Mouse (Mus musculus): ENCODE measurements around the gene Caskin2.

The Caskin2 gene

DNA sequence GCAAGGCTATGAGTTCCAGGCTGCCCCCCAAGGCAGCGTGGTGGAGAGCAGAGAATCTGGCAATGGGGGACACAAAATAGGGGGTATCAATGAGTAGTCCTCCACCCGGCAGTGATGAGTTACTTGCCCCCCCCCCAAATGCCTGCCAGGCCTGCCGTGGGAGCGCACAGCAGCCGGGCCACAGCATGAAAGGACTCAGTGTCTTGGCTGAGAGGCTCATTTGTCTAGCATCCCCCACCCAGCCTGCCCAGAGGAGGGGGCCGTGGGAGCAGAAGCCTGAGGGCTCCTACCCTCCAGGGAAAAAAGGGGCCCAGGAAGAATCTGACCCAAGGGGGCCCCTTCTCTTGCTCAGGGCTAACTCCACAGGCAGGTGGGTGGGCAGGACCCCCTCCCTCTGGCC is 6.1 kb downstream of the Caskin2 start:
- in situ Hi-C loops (cut with MboI; ENCODE audit: low sequenced_read_pairs) = no loop called here

DNA sequence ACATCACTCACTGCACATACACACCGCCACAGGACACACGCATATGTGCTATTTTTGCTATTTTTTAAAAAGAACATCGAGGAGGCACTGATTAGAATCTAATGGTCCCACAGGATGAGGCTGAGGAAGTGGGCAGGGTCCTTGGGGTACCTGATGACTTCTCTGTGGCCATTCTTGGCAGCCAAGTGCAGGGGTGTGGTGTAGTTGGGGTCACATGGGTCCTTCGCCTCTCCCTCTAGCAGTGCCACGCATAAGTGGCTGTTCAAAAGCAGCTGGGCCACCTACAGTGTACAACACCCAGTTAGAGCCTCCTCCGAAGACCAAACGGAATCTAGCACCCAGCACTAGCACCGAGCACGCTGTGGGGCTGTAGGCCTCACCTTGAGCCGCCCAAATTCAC is 7.3 kb downstream of the Caskin2 start:
- in situ Hi-C loops (cut with MboI; ENCODE audit: low sequenced_read_pairs) = no loop called here

DNA sequence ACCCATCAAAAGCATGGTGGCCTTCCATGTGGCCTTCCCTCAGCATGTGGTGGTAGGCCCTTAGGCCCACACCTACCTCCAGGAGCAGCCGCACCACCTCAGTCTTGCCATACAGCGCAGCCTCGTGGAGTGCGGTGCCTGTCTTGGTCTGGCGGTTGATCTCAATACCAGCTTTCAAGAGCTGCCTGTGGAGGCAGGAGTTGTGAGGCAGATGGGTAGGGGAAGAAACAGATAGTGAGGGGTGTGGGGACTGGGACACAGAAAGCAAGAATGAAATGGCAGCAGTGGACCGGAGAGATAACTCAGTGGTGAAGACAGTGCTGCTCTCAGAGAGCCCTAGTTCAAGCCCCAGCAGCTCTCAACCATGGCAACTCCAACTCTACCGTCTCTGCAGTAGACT is 8.4 kb downstream of the Caskin2 start:
- in situ Hi-C loops (cut with MboI; ENCODE audit: low sequenced_read_pairs) = no loop called here

DNA sequence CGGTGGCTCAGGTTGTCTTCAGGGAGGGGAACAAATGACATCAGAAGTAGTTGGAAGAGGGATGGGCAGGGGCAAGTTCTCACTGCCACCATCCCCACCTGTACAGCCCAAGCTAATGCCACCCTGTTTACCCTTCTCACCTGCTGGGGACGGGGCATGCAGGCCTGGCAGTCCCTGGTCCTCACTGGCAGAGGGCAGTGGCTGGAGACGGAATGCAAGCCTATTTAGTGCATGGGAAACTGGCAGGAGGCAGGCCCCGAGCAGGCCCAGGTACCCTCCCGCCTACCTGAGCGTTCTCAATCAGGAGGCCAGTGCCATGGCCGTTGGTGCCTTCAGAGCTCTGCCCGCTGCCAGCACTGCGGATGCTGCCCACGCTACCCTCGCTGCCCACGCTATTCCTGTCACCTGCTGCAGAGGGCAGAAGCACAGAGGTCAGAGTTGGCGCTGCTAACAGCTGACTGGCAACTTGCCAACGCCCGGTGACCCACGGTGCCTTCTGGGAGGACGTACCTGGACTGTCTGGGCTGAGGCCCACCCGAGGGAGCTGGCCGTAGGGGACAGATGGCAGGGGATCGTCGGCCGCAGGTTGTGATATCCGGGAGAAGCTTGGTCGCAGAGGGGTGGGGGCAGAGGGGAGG is 10.2 kb downstream of the Caskin2 start:
- in situ Hi-C loops (cut with MboI; ENCODE audit: low sequenced_read_pairs) = no loop called here

DNA sequence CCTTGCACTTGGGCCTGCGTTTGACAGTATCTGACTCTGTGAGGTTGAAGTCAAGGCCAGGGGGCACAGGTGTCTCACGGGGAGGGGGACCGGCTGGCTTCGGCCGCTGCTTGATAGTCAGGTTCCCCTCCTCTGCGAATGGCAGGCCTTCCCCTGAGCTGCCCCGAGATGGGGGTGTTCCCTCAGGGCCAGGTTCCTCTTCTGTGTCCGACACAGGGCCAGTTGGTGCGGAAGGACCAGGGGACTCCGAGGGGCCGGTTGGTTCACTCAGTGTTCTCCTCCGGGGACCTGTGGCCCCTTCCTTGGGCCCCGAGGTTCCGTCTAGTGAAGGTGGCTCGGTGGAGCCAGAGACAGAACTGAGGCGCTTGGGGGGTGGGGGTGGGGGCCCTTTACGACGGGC is 12.5 kb downstream of the Caskin2 start:
- in situ Hi-C loops (cut with MboI; ENCODE audit: low sequenced_read_pairs) = no loop called here

DNA sequence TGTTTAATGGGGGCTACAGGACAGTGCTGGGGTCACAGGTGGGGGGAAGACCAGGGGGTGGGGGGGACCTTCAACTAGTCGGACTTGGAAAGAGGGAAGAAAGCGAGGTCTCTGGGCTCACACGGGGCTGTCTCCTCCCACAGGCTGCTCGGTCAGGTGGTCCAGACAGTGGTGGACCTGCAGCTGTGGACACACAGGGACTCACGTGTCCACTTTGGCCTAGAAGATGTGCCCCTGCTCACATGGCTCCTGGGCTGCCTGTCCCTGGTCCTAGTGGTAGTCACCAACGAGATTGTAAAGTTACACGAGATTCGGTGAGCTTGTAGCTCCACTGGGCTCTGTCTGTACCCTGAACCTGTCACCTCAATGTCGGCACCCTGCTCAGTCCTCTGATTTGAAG is 15.8 kb downstream of the Caskin2 start:
- in situ Hi-C loops (cut with MboI; ENCODE audit: low sequenced_read_pairs) = no loop called here

DNA sequence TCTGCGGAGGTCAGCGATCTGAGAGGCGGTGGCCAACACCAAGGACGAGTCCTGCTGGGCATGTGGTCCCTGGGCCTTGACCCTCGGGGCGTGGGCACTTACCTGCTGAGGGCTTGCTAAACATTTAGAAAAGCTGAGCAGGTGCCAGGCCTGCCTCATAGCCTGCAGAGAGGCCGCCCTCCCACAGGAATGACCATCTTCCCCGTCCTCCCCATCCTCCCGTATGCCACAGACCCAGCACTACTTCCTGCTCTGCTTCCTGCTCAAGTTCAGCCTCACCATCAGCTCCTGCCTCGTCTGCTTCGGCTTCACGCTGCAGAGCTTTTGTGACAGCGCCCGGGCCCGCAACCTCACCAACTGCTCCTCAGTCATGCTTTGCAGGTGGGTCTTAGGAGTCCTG is 16.5 kb downstream of the Caskin2 start:
- in situ Hi-C loops (cut with MboI; ENCODE audit: low sequenced_read_pairs) = no loop called here

DNA sequence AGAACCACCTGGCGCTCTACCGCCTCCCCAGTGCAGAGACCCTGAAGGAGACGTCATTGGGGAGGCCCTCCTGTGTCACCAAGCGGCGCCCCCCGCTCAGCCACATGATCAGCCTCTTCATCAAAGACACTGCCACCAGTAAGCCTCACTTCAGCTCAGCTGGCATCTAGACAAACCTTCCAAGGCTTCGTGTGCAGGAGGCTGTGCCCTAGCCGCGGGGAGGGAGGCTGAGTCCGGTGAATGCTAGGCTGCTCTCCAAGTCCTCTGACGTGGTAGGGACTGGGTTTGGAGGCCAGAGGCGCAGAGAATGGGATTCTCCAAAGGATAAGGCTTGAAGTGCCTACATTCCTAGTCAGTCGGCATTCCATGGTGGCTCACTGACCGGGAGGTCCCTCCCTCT is 21.1 kb downstream of the Caskin2 start:
- in situ Hi-C loops (cut with MboI; ENCODE audit: low sequenced_read_pairs) = no loop called here

DNA sequence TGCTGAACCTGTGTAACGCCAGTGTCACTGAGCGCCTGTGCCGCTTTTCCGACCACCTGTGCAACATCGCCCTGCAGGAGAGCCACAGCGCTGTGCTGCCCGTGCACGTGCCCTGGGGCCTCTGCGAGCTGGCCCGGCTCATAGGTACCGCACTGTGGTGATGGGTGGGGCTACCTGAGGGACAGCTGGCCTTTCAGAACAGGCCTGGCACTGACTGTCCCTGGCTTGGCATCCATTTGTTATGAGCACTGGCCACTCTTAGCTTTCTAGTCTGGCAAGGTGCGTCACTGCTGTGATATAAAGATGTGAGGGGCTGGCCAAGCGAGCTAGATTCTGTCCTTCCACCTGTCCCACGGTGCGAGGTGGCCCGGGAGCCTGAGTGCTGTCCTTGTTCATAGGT is 21.5 kb downstream of the Caskin2 start:
- in situ Hi-C loops (cut with MboI; ENCODE audit: low sequenced_read_pairs) = no loop called here

DNA sequence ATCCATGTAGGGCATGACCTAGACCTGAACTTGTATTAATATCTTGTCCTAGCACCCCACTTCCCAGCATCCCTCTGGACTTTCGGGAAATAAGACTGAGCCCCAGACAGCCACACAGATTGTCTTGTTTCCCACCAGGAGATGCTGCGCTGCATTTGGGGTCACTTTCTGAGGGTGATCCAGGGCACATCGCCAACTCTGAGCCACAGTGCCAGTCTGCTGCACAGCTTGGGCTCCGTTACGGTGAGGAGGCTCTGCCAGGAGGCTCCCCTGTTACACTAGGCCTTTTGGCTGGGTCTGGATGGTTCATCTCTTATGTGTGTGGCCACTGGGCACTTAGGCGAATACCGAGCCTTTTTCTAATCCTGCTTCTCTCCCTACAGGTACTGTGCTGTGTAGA is 23.7 kb downstream of the Caskin2 start:
- in situ Hi-C loops (cut with MboI; ENCODE audit: low sequenced_read_pairs) = no loop called here

DNA sequence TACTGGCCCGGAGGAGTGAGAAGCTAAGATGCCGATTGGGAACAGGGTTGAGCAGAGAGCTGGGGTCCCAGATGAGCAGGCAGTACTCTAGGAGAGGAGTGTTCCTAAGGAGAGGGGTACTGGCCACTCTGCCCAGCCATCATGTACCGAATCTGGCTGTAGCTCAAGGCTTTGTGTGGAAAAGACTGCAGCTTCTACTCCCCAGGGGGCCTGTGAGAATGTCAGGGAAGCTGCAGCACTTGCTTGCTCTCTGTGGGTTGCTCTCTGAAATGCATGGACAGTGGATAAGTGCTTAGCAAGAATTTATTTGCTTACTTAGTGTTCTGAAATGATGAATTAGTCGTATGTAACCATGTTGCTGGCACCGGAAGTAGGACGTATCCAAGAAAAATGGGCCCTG is 27.0 kb downstream of the Caskin2 start:
- in situ Hi-C loops (cut with MboI; ENCODE audit: low sequenced_read_pairs) = no loop called here

DNA sequence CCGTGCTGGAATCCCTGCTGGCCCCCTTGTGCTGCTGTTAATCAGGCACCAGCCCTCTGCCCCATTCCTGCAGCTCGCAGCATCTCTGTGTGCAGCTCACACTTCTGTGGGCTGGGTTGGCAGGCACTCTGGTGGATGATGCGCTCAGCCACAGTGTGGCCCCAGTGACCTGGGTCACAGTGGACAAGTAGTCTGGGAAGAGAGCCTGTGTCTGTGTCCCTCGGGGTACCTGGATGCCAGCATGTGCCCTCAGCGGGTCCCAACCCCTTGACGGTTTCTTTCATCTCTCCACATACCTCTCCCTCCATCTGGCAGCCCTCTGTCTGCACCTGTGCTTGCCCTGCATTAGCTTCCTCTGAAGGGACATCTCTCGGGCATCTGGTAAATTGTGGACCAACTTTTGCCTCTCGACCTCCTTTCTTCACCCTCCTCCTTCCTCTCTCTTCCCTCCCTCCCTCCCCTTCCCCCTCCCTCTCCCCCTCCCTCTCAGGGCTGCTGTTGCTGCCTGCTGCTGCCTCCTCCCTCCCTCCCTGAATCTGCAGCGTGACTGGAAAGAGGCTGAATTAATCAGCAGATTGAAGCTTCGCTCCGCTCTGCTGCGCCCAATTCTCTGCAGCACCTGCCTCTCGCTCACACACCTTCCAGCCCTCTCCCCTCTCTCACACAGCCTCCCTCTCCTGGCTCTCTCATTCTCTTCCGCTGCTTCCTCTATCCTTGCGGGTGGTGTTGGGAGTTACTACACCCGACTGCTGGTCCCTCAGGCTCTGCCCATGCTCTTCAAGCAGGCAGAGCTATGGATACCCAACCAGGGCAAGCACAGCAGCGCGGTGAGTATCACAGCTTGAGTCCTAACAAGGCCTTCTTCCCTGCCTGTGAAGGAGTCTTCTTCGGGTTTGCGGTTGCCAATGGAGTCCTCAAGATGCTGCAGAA is 33.0 kb downstream of the Caskin2 start:
- in situ Hi-C loops (cut with MboI; ENCODE audit: low sequenced_read_pairs) = no loop called here

DNA sequence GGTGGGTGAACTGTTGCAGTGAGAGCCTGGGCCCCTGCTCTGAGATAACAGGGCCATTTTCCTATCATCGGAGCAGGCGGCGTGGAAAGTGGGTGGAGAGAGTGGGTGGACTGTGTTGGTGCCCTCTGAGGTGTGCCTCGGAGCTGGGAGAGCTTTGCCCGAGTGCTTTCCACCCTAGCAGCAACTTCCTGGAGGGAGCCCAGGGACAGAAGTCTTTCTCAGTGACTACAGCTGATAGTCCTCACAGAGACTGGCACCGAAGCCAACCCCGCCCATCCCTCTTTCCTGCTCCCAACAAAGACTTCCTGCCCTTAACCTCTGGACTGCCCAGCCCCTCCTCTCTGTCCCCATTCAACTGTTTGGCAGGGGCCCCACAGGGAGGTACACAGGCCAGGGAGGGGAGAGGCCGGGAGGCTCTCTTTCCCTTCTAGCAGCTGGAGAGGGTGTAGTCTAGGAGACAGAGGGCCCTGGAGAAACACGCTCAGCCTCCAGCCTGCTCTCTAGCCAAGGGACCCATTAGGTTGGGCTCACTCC is 34.3 kb downstream of the Caskin2 start:
- in situ Hi-C loops (cut with MboI; ENCODE audit: low sequenced_read_pairs) = no loop called here

DNA sequence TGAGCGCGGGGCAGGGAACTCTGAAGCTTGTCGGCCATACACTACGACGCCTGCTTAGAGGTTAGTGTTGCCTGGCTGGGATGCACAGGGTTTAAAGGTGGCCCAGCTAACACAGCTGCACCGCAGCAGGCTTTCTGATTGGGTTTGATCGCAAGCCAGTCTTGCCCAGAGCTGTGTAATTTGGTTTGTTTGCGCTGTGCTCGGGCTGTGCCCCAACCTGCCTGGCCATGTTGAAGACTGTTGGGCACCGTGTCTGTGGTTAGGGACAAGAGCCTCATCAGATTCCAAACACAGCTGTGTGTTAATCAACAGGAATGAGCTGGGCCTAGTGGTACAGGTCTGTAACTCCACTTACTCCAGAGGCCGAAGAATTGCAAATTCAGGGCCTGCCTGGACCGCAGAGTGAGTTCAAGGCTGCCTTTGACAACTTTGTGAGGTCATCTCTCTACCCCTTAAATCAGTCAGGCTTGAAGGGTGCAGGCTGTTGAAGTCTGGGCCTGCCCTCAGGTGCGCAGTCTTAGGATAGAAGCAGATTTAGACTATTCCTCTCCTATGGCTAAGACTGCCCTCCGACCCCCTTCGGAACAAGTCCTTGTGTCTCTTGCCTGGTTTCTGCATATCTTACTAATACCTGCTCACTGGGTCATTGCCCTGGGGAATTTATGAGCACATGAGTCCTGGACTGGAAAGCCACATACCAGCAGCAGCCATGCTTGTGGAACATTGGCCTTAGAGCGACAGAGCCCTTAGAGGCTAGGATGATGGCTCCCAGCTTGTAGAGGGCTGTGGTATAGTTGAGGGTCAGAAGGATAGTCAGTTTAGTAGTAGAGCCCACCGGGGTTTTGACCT is 35.7 kb downstream of the Caskin2 start:
- in situ Hi-C loops (cut with MboI; ENCODE audit: low sequenced_read_pairs) = no loop called here

DNA sequence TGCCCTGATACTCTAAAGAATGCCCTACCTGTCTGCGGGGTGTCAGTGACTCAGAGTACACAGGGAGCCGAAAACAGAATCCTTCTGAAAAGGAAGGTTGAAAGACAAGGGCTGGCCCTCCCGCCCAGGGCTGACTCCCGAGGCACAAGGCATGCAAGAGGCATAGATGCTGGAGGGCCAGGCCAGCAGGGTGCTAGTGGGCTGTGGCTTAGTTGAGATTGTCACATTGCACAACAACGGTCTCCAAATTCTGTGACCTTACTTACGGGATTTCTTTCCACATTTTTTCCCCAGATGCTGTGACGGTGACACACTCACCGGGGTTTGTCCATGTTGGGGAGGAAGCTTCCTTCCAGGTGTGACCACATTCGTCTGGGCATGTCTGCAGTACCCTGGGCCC is 36.5 kb downstream of the Caskin2 start:
- in situ Hi-C loops (cut with MboI; ENCODE audit: low sequenced_read_pairs) = no loop called here

DNA sequence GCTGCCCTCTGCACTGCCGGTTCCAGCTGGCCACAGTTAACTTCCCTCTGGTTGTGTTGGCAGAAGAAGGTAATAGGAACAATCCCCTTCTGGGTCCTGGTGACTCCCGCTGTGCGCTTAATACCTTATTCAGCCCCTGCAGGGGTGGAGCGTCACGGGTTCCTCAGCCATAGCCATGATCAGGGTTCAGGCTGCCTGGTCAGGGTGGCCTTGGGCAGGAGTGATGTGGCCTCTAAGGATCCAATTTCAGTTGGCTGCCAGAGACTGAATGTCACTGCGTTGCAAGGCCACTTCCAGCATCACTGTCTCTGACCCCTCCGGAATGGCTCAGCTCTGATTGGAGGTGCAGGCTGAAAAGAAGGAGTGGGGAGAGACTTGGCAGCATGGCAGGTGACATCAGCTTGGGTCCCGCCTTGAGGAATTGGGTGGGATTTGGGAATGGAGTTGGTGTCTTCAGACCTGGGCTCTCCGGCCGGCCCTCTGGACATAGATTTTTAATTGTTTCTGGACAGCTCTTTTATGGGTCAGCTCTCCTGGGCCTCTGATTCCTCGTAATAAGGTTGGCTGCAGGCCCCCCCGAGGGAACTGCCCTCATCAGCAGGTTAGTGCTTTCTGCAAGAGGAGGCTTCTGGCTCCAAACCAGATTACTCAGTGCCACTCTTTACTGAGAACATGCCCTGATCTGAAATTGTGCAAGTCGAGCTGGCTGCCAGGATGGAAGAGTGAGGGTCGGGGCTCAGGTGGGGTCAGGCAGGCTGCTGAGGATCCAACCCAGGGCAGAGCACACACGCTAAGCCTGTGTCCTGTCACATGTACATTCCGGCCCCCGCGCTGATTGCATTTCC is 37.4 kb downstream of the Caskin2 start:
- in situ Hi-C loops (cut with MboI; ENCODE audit: low sequenced_read_pairs) = no loop called here

DNA sequence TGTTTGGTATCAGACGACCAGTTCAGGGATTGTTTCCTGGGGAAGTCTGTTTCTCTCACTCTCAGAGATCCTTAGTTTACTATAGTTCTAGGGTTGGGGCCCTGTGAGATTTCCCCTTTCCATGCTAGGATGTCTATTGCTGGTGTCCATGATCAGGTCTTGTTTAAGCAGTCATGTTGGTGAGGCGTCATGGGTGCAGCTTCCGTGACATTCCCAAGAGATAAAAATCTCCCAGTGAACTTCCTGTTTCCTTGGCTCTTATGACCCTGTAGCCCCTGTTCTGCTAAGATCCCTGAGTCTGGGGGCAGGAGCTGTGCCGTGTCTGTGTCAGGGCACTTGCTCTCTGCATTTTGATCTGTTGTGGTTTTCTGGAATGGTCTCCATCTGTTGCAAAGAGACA is 38.8 kb downstream of the Caskin2 start:
- in situ Hi-C loops (cut with MboI; ENCODE audit: low sequenced_read_pairs) = no loop called here

DNA sequence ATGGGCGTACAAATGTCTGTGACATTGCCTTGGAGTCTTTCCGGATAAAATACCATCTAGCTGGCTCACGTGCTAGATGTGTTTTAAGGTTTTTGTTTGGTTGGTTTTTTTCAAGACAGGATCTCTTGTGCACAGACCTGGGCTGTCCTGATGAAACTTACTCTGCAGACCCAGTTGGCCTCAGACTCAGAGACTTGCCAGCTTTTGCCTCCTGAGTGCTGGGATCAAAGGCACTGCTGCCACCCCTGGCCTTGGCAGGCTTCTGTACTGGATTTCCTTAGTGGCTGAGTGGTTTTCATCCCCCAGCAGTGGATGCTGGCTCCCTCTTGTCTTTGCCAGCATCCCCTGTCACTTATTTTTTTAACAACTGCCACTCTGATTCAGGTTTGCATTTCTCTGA is 44.5 kb downstream of the Caskin2 start:
- in situ Hi-C loops (cut with MboI; ENCODE audit: low sequenced_read_pairs) = no loop called here

DNA sequence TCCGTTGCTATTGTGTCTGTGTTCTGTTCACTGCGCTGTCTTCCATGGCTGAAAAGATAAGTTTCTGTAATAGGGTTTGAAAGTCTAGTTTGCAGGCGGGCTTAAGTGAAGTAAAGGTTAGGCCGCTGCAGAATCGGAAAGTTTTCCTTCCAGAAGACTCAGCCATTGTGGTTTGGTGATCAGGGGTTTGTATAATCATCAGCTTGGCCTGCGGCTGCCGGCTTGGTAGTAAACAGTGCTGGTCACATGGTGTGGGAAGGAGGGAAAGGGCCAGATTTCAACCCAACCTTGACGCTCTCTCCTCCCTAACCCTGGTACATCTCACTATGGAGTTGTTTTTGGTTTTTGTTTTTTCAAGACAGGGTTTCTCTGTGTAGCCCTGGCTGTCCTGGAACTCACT is 46.5 kb downstream of the Caskin2 start:
- in situ Hi-C loops (cut with MboI; ENCODE audit: low sequenced_read_pairs) = no loop called here

DNA sequence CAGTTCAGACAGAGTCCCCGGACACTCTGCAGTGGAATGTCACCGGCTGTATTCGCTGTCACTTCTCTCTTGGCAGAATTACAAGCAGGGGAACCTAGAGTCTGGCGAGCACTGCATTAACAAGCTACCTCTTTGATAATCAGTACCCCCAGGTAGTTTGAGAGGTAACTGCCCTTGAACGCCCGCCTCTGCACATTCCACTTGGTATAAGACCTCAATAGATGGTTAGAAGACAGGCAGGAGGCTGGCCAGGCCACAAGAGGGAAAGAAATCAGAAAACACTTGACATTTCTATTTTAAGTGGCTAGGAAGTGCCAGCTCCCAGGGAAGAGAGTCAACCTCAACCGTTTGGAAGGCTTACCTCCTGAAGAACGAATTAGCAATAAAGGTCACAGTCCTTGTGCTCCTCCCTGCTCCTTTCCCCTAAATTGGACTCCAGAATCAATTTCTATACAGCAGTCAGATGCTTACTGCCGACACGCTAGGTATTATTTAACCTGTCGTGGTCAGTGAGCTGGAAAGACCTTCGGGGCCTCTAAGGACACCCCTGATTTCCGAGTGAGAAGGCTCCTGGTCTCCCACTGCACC is 47.0 kb downstream of the Caskin2 start:
- in situ Hi-C loops (cut with MboI; ENCODE audit: low sequenced_read_pairs) = no loop called here
